Mouse (Mus musculus) brain, embryonic 14.5 days (tissue): ENCODE measurements at regions not wholly inside any gene's neighbourhood (a gene's known extent, or its start where the extent isn't known, plus 50 kb on each side); places are given as distances from the start of the nearest gene placed in this dataset.

ENCODE experiments used
- CTCF ChIP-seq: fragments of 200-500 bp; IDR thresholded peaks from 2 replicates; pipeline ENCODE4 v1.5.1; 2012; ENCODE audit warnings: inconsistent platforms, mild to moderate bottlenecking, moderate library complexity, borderline replicate concordance; ENCODE audit not compliant: insufficient read depth, insufficient read length; ENCODE audit errors: extremely low read depth
- POLR2A ChIP-seq: fragments of 200-500 bp; IDR thresholded peaks from 2 replicates; pipeline ENCODE4 v1.6.1; 2012; ENCODE audit warnings: mild to moderate bottlenecking, inconsistent platforms, borderline replicate concordance; ENCODE audit not compliant: poor library complexity, insufficient read depth, insufficient read length, severe bottlenecking; ENCODE audit errors: extremely low read depth

DNA sequence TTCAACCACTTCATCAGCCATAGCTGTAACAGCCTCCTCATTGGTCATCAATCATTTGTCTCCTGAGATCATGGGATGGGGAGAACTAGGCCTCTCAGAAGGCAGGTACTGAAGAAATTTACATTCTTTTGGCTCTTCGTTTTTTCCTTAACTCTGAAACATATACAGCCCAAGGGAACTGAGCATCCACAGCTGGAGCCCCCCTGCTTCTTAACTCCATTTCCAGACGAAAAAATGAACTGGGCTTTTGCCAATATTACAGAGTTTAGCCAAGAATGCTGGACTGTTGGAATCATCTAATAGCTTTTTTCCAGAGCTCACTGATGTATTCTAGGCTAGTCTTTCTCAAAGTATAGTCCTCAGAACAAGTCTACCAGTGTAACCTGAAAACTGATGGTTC is 57.3 kb upstream of the Tmem164 start:
- no peak for TF ChIP-seq CTCF
- TF ChIP-seq POLR2A = no peak
